In the genomic region with DNA sequence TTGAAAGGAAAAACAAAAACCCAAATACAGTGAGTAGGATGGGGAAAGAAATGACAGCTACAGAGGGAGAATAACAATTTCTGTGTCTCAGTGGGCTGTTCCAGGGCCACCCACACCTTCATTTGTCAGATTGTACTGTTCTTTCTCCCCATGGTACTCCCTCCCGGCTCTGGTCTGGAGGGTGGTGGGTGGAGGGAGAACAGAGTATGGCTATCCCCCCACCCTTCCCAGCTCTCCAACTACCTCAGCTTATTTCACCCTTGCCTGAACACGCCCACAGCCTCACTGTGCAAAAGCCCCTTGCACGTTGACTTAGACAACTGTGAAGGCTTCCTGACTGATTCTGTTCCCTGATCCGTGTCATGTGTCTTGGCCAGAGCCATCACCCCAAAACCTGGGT, we compare ENCODE assay signal across 18 mouse cellular contexts.
A peak's percentile ranks its signal among the peaks of the same experiment; 100 is the strongest.
DNase-seq lines count a peak whose midpoint lies in the region; ATAC-seq and TF ChIP-seq lines count a peak whose summit lies in the region.
"Had no signal": no experiment of that assay in that cellular context is flagged by ENCODE, and none has a peak within 500 bp of the region (broad histone marks: within the 10 kb centered on the region; RNA-seq: fewer than 3 reads in every experiment).

No protein-coding gene starts in this region.

- H3K36me3 ChIP-seq in kidney, embryonic 15.5 days, result no peaks in the 10 kb centered on the region
- H3K36me3 ChIP-seq: lung, embryonic 15.5 days; midbrain, embryonic 12.5 days; neural tube, embryonic 15.5 days had no signal

- no peak overlapping the region for H3K4me2 ChIP-seq in kidney, embryonic 15.5 days
- H3K4me2 ChIP-seq: liver, embryonic 11.5 days; lung, embryonic 15.5 days; midbrain, embryonic 12.5 days; neural tube, embryonic 15.5 days had no signal

- H3K9me3 ChIP-seq in kidney, embryonic 15.5 days (replicated peaks), result no peaks in the 10 kb centered on the region
- H3K9me3 ChIP-seq: lung, embryonic 15.5 days; midbrain, embryonic 12.5 days; neural tube, embryonic 15.5 days had no signal

- H3K27me3 ChIP-seq in kidney, embryonic 15.5 days, result no peaks in the 10 kb centered on the region
- H3K27me3 ChIP-seq: lung, embryonic 15.5 days; midbrain, embryonic 12.5 days; neural tube, embryonic 15.5 days had no signal

- DNase-seq in kidney, postnatal 36 days, result no peak
- DNase-seq in layer of hippocampus, adult 9-10 months (ENCODE audit: low spot score), result peak; percentile 39
- peak; percentile 39 to 69 for DNase-seq in left cerebral cortex, postnatal 14 days (ENCODE audit: low spot score in 2 of 2)
- no peak for DNase-seq in testis, postnatal 14 days (ENCODE audit: low spot score)
- DNase-seq in ovary, postnatal 36 days (ENCODE audit: low spot score), result no peak
- DNase-seq: heart, adult 11 months; kidney, adult 11 months; thymus, postnatal 4 days had no signal

- intact Hi-C loops in left cerebral cortex, postnatal 14 days (cut with DNase I), result no loop called here

- no peak for TF ChIP-seq POLR2A in cortical plate, adult 2 months (IDR thresholded peaks at IDR 0.05; ENCODE audit: extremely low read depth, insufficient read depth, low read length)

- peak; percentile 64 for ATAC-seq in kidney, embryonic 15.5 days (replicated peaks; ENCODE audit: low FRiP score)
- ATAC-seq in monocyte, adult 5-6 weeks (replicated peaks; ENCODE audit: insufficient number of reproducible peaks, low FRiP score, low TSS enrichment, poor library complexity, severe bottlenecking), result no peak

- TF ChIP-seq CTCF in cortical plate, adult 2 months (IDR thresholded peaks at IDR 0.05; ENCODE audit: extremely low read depth, insufficient read depth, low read length), result no peak

- WGBS in kidney, embryonic 15.5 days, result 48% methylated on average over 4 of the region's 4 CpGs

- H3K27ac ChIP-seq in kidney, embryonic 15.5 days, result no peak overlapping the region
- peak overlapping the region; percentile 80 for H3K27ac ChIP-seq in cortical plate, adult 2 months (ENCODE audit: insufficient read depth, low read length)
- H3K27ac ChIP-seq: hindbrain, postnatal 0 days; lung, embryonic 15.5 days; midbrain, embryonic 12.5 days; neural tube, embryonic 15.5 days had no signal

- no peak overlapping the region for H3K9ac ChIP-seq in kidney, embryonic 15.5 days
- H3K9ac ChIP-seq: lung, embryonic 15.5 days; midbrain, embryonic 12.5 days; neural tube, embryonic 15.5 days had no signal

- H3K4me1 ChIP-seq in kidney, embryonic 15.5 days, result peaks cover 12% of the 10 kb centered on the region; the same call in 1 of the 2 replicates
- H3K4me1 ChIP-seq in cortical plate, adult 2 months (ENCODE audit: control insufficient read depth, insufficient read depth, low read length), result peaks cover 3% of the 10 kb centered on the region
- H3K4me1 ChIP-seq: lung, embryonic 15.5 days; midbrain, embryonic 12.5 days; neural tube, embryonic 15.5 days had no signal

- no peak overlapping the region for H3K4me3 ChIP-seq in kidney, embryonic 15.5 days (replicated peaks)
- H3K4me3 ChIP-seq in cortical plate, adult 2 months (ENCODE audit: insufficient read depth, low read length), result no peak overlapping the region
- H3K4me3 ChIP-seq: erythroblast, embryonic 14.5 days; lung, embryonic 15.5 days; midbrain, embryonic 12.5 days; myocyte; neural tube, embryonic 15.5 days had no signal

Comparison
In these comparisons a context has a peak if more than half of its experiments do, and no peak if none do; other contexts are left out.
1. DNase-seq: peak in layer of hippocampus, adult 9-10 months (single experiment) and left cerebral cortex, postnatal 14 days (2 of 2); none in kidney, postnatal 36 days (0 of 2), testis, postnatal 14 days (single experiment) and ovary, postnatal 36 days (single experiment).